Mouse (Mus musculus) heart, postnatal 0 days (tissue): ENCODE data around the gene 1700056E22Rik. TPM values are rescaled to one million over a fixed set of nuclear protein-coding genes. Genes with fewer than 3 reads are reported as not detected.

ENCODE experiments used
- ATAC-seq: fragments of 200-750 bp; cut with Nextera tagmentation; 2 replicates; pipeline ENCODE4 v1.8.0; 2017; ENCODE audit warnings: low read depth, moderate number of reproducible peaks, moderate library complexity; ENCODE audit not compliant: insufficient read depth
- DNase-seq: peaks from one replicate; pipeline ENCODE4 v3.0.0-alpha.2; 2016; ENCODE audit warnings: low spot score
- H3K27ac ChIP-seq: fragments of 300-500 bp; sonication (generic); 2 replicates; pipeline ENCODE4 v1.5.1; 2014; ENCODE audit warnings: low read depth, mild to moderate bottlenecking
- H3K27me3 ChIP-seq: fragments of 300-500 bp; sonication (generic); 2 replicates; pipeline ENCODE4 v1.6.1; 2014; ENCODE audit warnings: low read length, mixed read lengths; ENCODE audit not compliant: control insufficient read depth, insufficient read depth
- H3K36me3 ChIP-seq: fragments of 300-500 bp; sonication (generic); replicated peaks from 2 replicates; pipeline ENCODE4 v1.6.1; 2014; ENCODE audit warnings: low read length, mixed read lengths; ENCODE audit not compliant: control insufficient read depth, insufficient read depth
- H3K4me1 ChIP-seq: fragments of 300-500 bp; sonication (generic); 2 replicates; pipeline ENCODE4 v1.6.1; 2014; ENCODE audit warnings: antibody characterized with exemption; ENCODE audit not compliant: control insufficient read depth, insufficient read depth
- H3K4me2 ChIP-seq: fragments of 300-500 bp; sonication (generic); 2 replicates; pipeline ENCODE4 v1.6.1; 2014; ENCODE audit warnings: low read depth, mild to moderate bottlenecking, low read length, moderate library complexity
- H3K4me3 ChIP-seq: fragments of 300-500 bp; sonication (generic); 2 replicates; pipeline ENCODE4 v1.5.1; 2014; ENCODE audit warnings: low read depth, low read length
- H3K9ac ChIP-seq: fragments of 300-500 bp; sonication (generic); replicated peaks from 2 replicates; pipeline ENCODE4 v1.6.1; 2014; ENCODE audit warnings: low read depth, low read length, mixed read lengths
- H3K9me3 ChIP-seq: fragments of 300-500 bp; sonication (generic); replicated peaks from 2 replicates; pipeline ENCODE4 v1.6.1; 2016; ENCODE audit warnings: low read length; ENCODE audit not compliant: control insufficient read depth
- CTCF ChIP-seq: IDR thresholded peaks from 2 replicates; pipeline ENCODE4 v1.5.1; 2016; ENCODE audit warnings: antibody characterized with exemption, control low read depth, low read depth
- EP300 ChIP-seq: IDR thresholded peaks from 2 replicates; pipeline ENCODE4 v1.6.1; 2016; ENCODE audit warnings: antibody characterized with exemption, low read depth
- WGBS: fragments of 180-500 bp; shearing (Covaris S2); extraction: QIAGEN DNeasy Blood & Tissue Kit; methylation state at CpG from one replicate; pipeline ENCODE4 v1.1.7; 2014; 5-methylcytosine and 5-hydroxymethylcytosine counted together
- polyA plus RNA-seq: library from polyadenylated mRNA; unstranded; fragments of >200 nt; fragmentation: Nextera tagmentation; extraction: Ambion mirVana; gene quantifications from 2 replicates; pipeline ENCODE4 v1.2.1, GENCODE M21; 2015
- total RNA-seq: library from RNA; depleted of rRNA; stranded (reverse); fragments of >200 nt; gene quantifications from 2 replicates; pipeline ENCODE4 v1.2.3, GENCODE M21; 2014; ENCODE audit warnings: low replicate concordance

1700056E22Rik gene
- total and polyA plus RNA-seq, 2 experiments from 2014 or later: 2.2 TPM; not detected in 1

- Histone ChIP-seq H3K27me3 (no peaks in the 10 kb centered on the region), H3K4me3 (no peak overlapping the region), H3K27ac (peak overlapping the region; percentile 98), H3K9me3 (no peaks in the 10 kb centered on the region), H3K9ac (0 out of 2 replicates have a peak overlapping the region, but pooled peaks have one; percentile 22), H3K36me3 (peaks cover 7% of the 10 kb centered on the region; the same call in 1 of the 2 replicates), H3K4me2 (peak overlapping the region; percentile 53; the same call in 1 of the 2 replicates), H3K4me1 (peaks cover 24% of the 10 kb centered on the region; the same call in 1 of the 2 replicates)
- peak; percentile 44; the same call in 1 of the 2 replicates for ATAC-seq
- DNase-seq: peak; percentile 53
- no peak for TF ChIP-seq CTCF
- no peak for TF ChIP-seq EP300
- 44% methylated on average over 9 of the region's 9 CpGs for WGBS
Observed at GRCm38 (mm10) chr1:184042745-184043144, 8.6 kb upstream of the 1700056E22Rik start.

GRCm38 (mm10) chr1:184041778-184042573, 7.9 kb upstream of the 1700056E22Rik start:
- WGBS: 31% methylated on average over 9 of the region's 9 CpGs
- no peak for TF ChIP-seq EP300
- peak; percentile 89 for DNase-seq

GRCm38 (mm10) chr1:184040906-184041305, 6.8 kb upstream of the 1700056E22Rik start:
- peak overlapping the region; percentile 53; the same call in 1 of the 2 replicates for H3K4me2 ChIP-seq
- peak overlapping the region; percentile 58; the same call in 1 of the 2 replicates for H3K9ac ChIP-seq
- H3K27me3 ChIP-seq: no peaks in the 10 kb centered on the region
- peak overlapping the region; percentile 98 for H3K27ac ChIP-seq
- WGBS: 44% methylated on average over 1 of the region's 1 CpGs
- H3K4me3 ChIP-seq: no peak overlapping the region
- no peak for ATAC-seq
- peaks cover 24% of the 10 kb centered on the region; the same call in 1 of the 2 replicates for H3K4me1 ChIP-seq
- no peaks in the 10 kb centered on the region for H3K9me3 ChIP-seq
- TF ChIP-seq CTCF: no peak
- TF ChIP-seq EP300: no peak
- DNase-seq: peak; percentile 4
- peaks cover 7% of the 10 kb centered on the region; the same call in 1 of the 2 replicates for H3K36me3 ChIP-seq

More at GRCm38 (mm10) chr1:184041778-184042573, 7.9 kb upstream of the 1700056E22Rik start:
- Histone ChIP-seq H3K4me3 (peak overlapping the region; percentile 24; the same call in 1 of the 2 replicates), H3K4me2 (peak overlapping the region; percentile 53), H3K36me3 (peaks cover 7% of the 10 kb centered on the region; the same call in 1 of the 2 replicates), H3K27ac (peak overlapping the region; percentile 98), H3K9me3 (no peaks in the 10 kb centered on the region), H3K9ac (peak overlapping the region; percentile 58; the same call in 1 of the 2 replicates), H3K4me1 (peaks cover 24% of the 10 kb centered on the region; the same call in 1 of the 2 replicates), H3K27me3 (no peaks in the 10 kb centered on the region)
- peak; percentile 90 for ATAC-seq

- Histone ChIP-seq H3K36me3 (peaks cover 7% of the 10 kb centered on the region; the same call in 1 of the 2 replicates), H3K4me2 (no peak overlapping the region), H3K9ac (no peak overlapping the region), H3K9me3 (no peaks in the 10 kb centered on the region), H3K27me3 (no peaks in the 10 kb centered on the region), H3K4me3 (no peak overlapping the region), H3K4me1 (peaks cover 24% of the 10 kb centered on the region; the same call in 1 of the 2 replicates), H3K27ac (peak overlapping the region; percentile 98)
- ATAC-seq (no peak), DNase-seq (peak; percentile 5)
- WGBS: 93% methylated on average over 11 of the region's 11 CpGs
- TF ChIP-seq CTCF (no peak), EP300 (no peak)
Observed at GRCm38 (mm10) chr1:184040181-184040580, 6.1 kb upstream of the 1700056E22Rik start.

- DNase-seq (peak; percentile 1), ATAC-seq (no peak)
- Histone ChIP-seq H3K27me3 (no peaks in the 10 kb centered on the region), H3K4me3 (no peak overlapping the region), H3K4me1 (peaks cover 24% of the 10 kb centered on the region; the same call in 1 of the 2 replicates), H3K27ac (no peak overlapping the region), H3K9me3 (no peaks in the 10 kb centered on the region), H3K4me2 (no peak overlapping the region), H3K36me3 (peaks cover 3% of the 10 kb centered on the region; the same call in 1 of the 2 replicates), H3K9ac (no peak overlapping the region)
- 90% methylated on average over 10 of the region's 10 CpGs for WGBS
- TF ChIP-seq CTCF: no peak
- TF ChIP-seq EP300: no peak
Observed at GRCm38 (mm10) chr1:184039301-184039700, 5.2 kb upstream of the 1700056E22Rik start.
